Mouse (Mus musculus): ENCODE measurements at regions not wholly inside any gene's neighbourhood (a gene's known extent, or its start where the extent isn't known, plus 50 kb on each side); places are given as distances from the start of the nearest gene placed in this dataset.

DNA sequence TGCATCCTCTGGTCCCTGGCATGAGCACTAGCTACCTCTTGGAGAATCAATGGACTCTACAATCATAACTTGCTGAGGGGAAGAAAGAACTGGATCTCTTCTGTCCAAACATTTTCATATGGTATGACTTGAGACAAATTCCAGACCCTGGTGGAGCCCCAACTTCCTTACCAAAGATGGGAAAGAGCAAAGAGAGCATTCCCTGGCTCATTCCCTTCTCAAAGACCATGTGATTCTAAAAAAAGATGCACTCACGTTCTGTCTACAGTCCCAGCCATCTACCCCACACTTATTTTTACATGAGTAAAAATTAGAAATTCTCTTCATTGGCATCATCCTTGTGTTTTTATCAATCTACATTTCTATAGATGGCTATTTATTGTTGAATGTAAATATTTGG is 304.3 kb upstream of the Intu start:
- TF ChIP-seq CTCF (IDR thresholded peaks at IDR 0.05; ENCODE audit: low read depth, low read length) = no peak
- TF ChIP-seq POLR2A (IDR thresholded peaks at IDR 0.05; ENCODE audit: insufficient read depth, low read length) = no peak
- TF ChIP-seq EP300 (IDR thresholded peaks at IDR 0.05; ENCODE audit: insufficient read depth, low read depth, low read length) = no peak
- Histone ChIP-seq H3K4me1 (ENCODE audit: control insufficient read depth, insufficient read depth, low read length) (no peaks in the 10 kb centered on the region), H3K9me3 (replicated peaks; ENCODE audit: control insufficient read depth, insufficient read depth, low read length, poor library complexity, severe bottlenecking) (no peaks in the 10 kb centered on the region), H3K36me3 (ENCODE audit: control insufficient read depth, insufficient read depth, low read length, poor library complexity, severe bottlenecking) (no peaks in the 10 kb centered on the region), H3K27me3 (ENCODE audit: control insufficient read depth, insufficient read depth, low read length, poor library complexity, severe bottlenecking) (no peaks in the 10 kb centered on the region), H3K27ac (ENCODE audit: insufficient read depth, low read length) (no peak overlapping the region), H3K4me3 (ENCODE audit: low read depth, low read length) (no peak overlapping the region), H3K9ac (ENCODE audit: low read depth, poor library complexity, severe bottlenecking) (no peak overlapping the region)

GRCm38 (mm10) chr3:40243499-40244101 is 287.5 kb upstream of the Intu start:
- H3K36me3 ChIP-seq (ENCODE audit: control insufficient read depth, insufficient read depth, low read length, poor library complexity, severe bottlenecking) = no peaks in the 10 kb centered on the region
- no peak overlapping the region for H3K4me3 ChIP-seq (ENCODE audit: low read depth, low read length)
- no peak overlapping the region for H3K9ac ChIP-seq (ENCODE audit: low read depth, poor library complexity, severe bottlenecking)
- no peaks in the 10 kb centered on the region for H3K4me1 ChIP-seq (ENCODE audit: control insufficient read depth, insufficient read depth, low read length)
- no peaks in the 10 kb centered on the region for H3K27me3 ChIP-seq (ENCODE audit: control insufficient read depth, insufficient read depth, low read length, poor library complexity, severe bottlenecking)
- no peaks in the 10 kb centered on the region for H3K9me3 ChIP-seq (replicated peaks; ENCODE audit: control insufficient read depth, insufficient read depth, low read length, poor library complexity, severe bottlenecking)
- TF ChIP-seq EP300 (IDR thresholded peaks at IDR 0.05; ENCODE audit: insufficient read depth, low read depth, low read length) = no peak
- TF ChIP-seq POLR2A (IDR thresholded peaks at IDR 0.05; ENCODE audit: insufficient read depth, low read length) = no peak
- no peak for TF ChIP-seq CTCF (IDR thresholded peaks at IDR 0.05; ENCODE audit: low read depth, low read length)
- no peak overlapping the region for H3K27ac ChIP-seq (ENCODE audit: insufficient read depth, low read length)

GRCm38 (mm10) chr3:40254376-40254775 is 276.7 kb upstream of the Intu start:
- Histone ChIP-seq H3K9me3 (replicated peaks; ENCODE audit: control insufficient read depth, insufficient read depth, low read length, poor library complexity, severe bottlenecking) (no peaks in the 10 kb centered on the region), H3K27me3 (ENCODE audit: control insufficient read depth, insufficient read depth, low read length, poor library complexity, severe bottlenecking) (no peaks in the 10 kb centered on the region), H3K27ac (ENCODE audit: insufficient read depth, low read length) (no peak overlapping the region), H3K4me3 (ENCODE audit: low read depth, low read length) (no peak overlapping the region), H3K4me1 (ENCODE audit: control insufficient read depth, insufficient read depth, low read length) (no peaks in the 10 kb centered on the region), H3K36me3 (ENCODE audit: control insufficient read depth, insufficient read depth, low read length, poor library complexity, severe bottlenecking) (no peaks in the 10 kb centered on the region), H3K9ac (ENCODE audit: low read depth, poor library complexity, severe bottlenecking) (no peak overlapping the region)
- no peak for TF ChIP-seq EP300 (IDR thresholded peaks at IDR 0.05; ENCODE audit: insufficient read depth, low read depth, low read length)
- no peak for TF ChIP-seq POLR2A (IDR thresholded peaks at IDR 0.05; ENCODE audit: insufficient read depth, low read length)
- no peak for TF ChIP-seq CTCF (IDR thresholded peaks at IDR 0.05; ENCODE audit: low read depth, low read length)

DNA sequence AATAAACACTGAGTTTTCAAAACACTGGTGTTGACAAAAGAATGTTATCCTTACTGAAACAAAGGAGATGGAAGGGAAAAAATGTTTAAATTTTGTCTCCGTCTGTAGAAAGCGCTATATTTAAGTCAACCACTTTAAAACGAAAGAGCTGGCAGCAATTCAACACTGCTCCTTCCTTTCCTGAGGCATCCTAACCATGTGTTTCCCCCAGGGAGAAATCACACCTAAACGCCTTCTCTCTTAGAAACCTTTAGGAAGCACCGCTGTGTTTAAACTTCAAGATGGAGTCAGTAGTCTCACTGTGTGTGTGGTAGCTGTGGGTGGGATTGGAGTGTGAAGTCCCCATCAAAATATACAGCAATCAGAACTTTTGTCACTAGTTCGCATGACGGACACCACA is 268.6 kb upstream of the Intu start:
- H3K9me3 ChIP-seq (replicated peaks; ENCODE audit: control insufficient read depth, insufficient read depth, low read length, poor library complexity, severe bottlenecking) = no peaks in the 10 kb centered on the region
- no peak overlapping the region for H3K27ac ChIP-seq (ENCODE audit: insufficient read depth, low read length)
- no peak overlapping the region for H3K9ac ChIP-seq (ENCODE audit: low read depth, poor library complexity, severe bottlenecking)
- no peaks in the 10 kb centered on the region for H3K4me1 ChIP-seq (ENCODE audit: control insufficient read depth, insufficient read depth, low read length)
- TF ChIP-seq CTCF (IDR thresholded peaks at IDR 0.05; ENCODE audit: low read depth, low read length) (no peak), EP300 (IDR thresholded peaks at IDR 0.05; ENCODE audit: insufficient read depth, low read depth, low read length) (no peak), POLR2A (IDR thresholded peaks at IDR 0.05; ENCODE audit: insufficient read depth, low read length) (no peak)
- no peaks in the 10 kb centered on the region for H3K27me3 ChIP-seq (ENCODE audit: control insufficient read depth, insufficient read depth, low read length, poor library complexity, severe bottlenecking)
- H3K36me3 ChIP-seq (ENCODE audit: control insufficient read depth, insufficient read depth, low read length, poor library complexity, severe bottlenecking) = no peaks in the 10 kb centered on the region
- H3K4me3 ChIP-seq (ENCODE audit: low read depth, low read length) = no peak overlapping the region

DNA sequence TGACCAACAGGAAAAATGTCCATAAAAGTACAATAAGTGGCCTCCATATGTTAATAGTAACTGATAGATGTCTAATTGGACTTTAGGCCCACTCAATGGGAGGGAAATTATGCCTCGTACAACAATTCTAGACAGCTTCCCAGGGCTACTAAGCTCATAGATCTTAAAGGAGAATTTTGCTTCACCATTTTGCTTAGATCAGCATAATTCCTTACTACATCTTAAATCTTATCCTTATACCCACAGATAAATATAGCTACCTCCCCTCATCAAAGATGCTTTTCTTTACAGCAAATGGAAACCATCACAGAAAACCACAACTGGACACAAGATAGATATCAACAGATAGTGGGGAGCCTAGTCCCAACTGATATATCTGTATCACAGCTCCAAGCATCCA is 263.6 kb upstream of the Intu start:
- no peaks in the 10 kb centered on the region; the same call in 1 of the 2 replicates for H3K27me3 ChIP-seq (ENCODE audit: control insufficient read depth, insufficient read depth, low read length, poor library complexity, severe bottlenecking)
- no peaks in the 10 kb centered on the region for H3K4me1 ChIP-seq (ENCODE audit: control insufficient read depth, insufficient read depth, low read length)
- TF ChIP-seq CTCF (IDR thresholded peaks at IDR 0.05; ENCODE audit: low read depth, low read length) = no peak
- no peak for TF ChIP-seq POLR2A (IDR thresholded peaks at IDR 0.05; ENCODE audit: insufficient read depth, low read length)
- TF ChIP-seq EP300 (IDR thresholded peaks at IDR 0.05; ENCODE audit: insufficient read depth, low read depth, low read length) = no peak
- H3K9ac ChIP-seq (ENCODE audit: low read depth, poor library complexity, severe bottlenecking) = no peak overlapping the region
- H3K4me3 ChIP-seq (ENCODE audit: low read depth, low read length) = no peak overlapping the region
- no peaks in the 10 kb centered on the region for H3K36me3 ChIP-seq (ENCODE audit: control insufficient read depth, insufficient read depth, low read length, poor library complexity, severe bottlenecking)
- H3K27ac ChIP-seq (ENCODE audit: insufficient read depth, low read length) = no peak overlapping the region
- 0 out of 2 replicates have a peak, but pooled peaks cover 4% of the 10 kb centered on the region for H3K9me3 ChIP-seq (replicated peaks; ENCODE audit: control insufficient read depth, insufficient read depth, low read length, poor library complexity, severe bottlenecking)

GRCm38 (mm10) chr3:40282926-40283325 is 248.2 kb upstream of the Intu start:
- Histone ChIP-seq H3K4me3 (ENCODE audit: low read depth, low read length) (no peak overlapping the region), H3K9ac (ENCODE audit: low read depth, poor library complexity, severe bottlenecking) (no peak overlapping the region), H3K4me1 (ENCODE audit: control insufficient read depth, insufficient read depth, low read length) (no peaks in the 10 kb centered on the region), H3K36me3 (ENCODE audit: control insufficient read depth, insufficient read depth, low read length, poor library complexity, severe bottlenecking) (no peaks in the 10 kb centered on the region), H3K27me3 (ENCODE audit: control insufficient read depth, insufficient read depth, low read length, poor library complexity, severe bottlenecking) (no peaks in the 10 kb centered on the region), H3K27ac (ENCODE audit: insufficient read depth, low read length) (no peak overlapping the region), H3K9me3 (replicated peaks; ENCODE audit: control insufficient read depth, insufficient read depth, low read length, poor library complexity, severe bottlenecking) (0 out of 2 replicates have a peak, but pooled peaks cover 5% of the 10 kb centered on the region)
- no peak for TF ChIP-seq CTCF (IDR thresholded peaks at IDR 0.05; ENCODE audit: low read depth, low read length)
- no peak for TF ChIP-seq EP300 (IDR thresholded peaks at IDR 0.05; ENCODE audit: insufficient read depth, low read depth, low read length)
- TF ChIP-seq POLR2A (IDR thresholded peaks at IDR 0.05; ENCODE audit: insufficient read depth, low read length) = no peak
